Mouse (Mus musculus) cerebellum, adult 2 months (tissue): ENCODE measurements at regions not wholly inside any gene's neighbourhood (a gene's known extent, or its start where the extent isn't known, plus 50 kb on each side); places are given as distances from the start of the nearest gene placed in this dataset.

Source experiments
- CTCF ChIP-seq: fragments of 200-500 bp; IDR thresholded peaks from 2 replicates; pipeline ENCODE4 v1.5.1; 2011; ENCODE audit warnings: low read depth, mild to moderate bottlenecking, control low read depth, low read length, moderate library complexity, borderline replicate concordance; ENCODE audit not compliant: insufficient read depth
- POLR2A ChIP-seq: fragments of 200-500 bp; IDR thresholded peaks from 2 replicates; pipeline ENCODE4 v1.6.1; 2011; ENCODE audit warnings: low read length, control low read depth, borderline replicate concordance; ENCODE audit not compliant: insufficient read depth

DNA sequence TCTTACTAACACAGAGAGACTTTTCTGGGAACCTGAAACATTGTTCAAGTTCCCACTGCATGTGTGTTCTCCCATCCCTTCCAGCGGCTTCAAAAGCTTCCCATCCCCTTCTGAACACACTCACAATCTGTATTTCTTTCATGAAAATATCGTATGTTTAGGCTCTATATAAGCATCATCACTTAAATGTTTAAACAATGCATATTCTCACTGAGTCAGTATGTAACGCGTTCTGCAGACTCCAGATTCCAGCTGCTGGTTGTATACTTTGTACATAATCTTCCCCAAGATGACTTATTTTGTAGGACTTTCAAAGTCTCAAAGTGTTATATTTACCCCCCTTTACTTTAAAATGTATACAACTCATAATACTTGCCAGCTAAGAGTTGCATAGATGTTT is 735.5 kb upstream of the Arrdc4 start:
- TF ChIP-seq POLR2A, result no peak
- no peak for TF ChIP-seq CTCF
